Comparison of ENCODE assay signal across 9 mouse cellular contexts in the genomic region with DNA sequence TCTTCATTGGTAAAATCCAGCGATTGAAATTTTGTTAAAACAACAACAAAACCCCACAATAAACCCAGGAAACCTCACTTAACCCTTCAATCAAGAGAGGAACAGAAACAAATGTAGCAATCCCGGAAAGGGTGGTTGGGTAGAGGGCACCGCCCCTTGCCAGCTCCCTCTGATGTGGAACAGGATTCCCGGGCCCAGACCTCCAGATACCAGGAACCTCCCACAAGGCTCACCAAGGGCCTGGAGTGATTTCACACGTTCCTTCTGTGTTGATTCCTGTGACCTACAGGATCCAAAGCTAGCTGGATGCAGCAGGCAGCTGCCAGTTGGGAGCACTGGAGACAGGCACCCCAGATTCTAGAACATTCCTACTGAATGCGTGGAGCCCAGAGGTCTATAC. TPM values are rescaled to one million over a fixed set of nuclear protein-coding genes. Genes with fewer than 3 reads are reported as not detected.
DNase-seq lines count a peak whose midpoint lies in the region; ATAC-seq and TF ChIP-seq lines count a peak whose summit lies in the region.
"Had no signal": no experiment of that assay in that cellular context is flagged by ENCODE, and none has a peak within 500 bp of the region (broad histone marks: within the 10 kb centered on the region; RNA-seq: fewer than 3 reads in every experiment).

No protein-coding gene starts in this region.

- no peak for DNase-seq in layer of hippocampus, adult 2 months (ENCODE audit: low spot score in 2 of 2)
- DNase-seq in layer of hippocampus, adult 8-10 months (ENCODE audit: low spot score in 2 of 2), result no peak
- DNase-seq in limb, embryonic 14.5 days (ENCODE audit: low spot score), result no peak
- no peak for DNase-seq in thymus, adult 2 months
- DNase-seq in right cerebral cortex, postnatal 14 days, result no peak
- no peak for DNase-seq in cerebellum, adult 9-11 months
- DNase-seq: heart, postnatal 36 days had no signal

- peak overlapping the region; percentile 76 for H3K4me3 ChIP-seq in layer of hippocampus, adult 2 months
- peak overlapping the region; percentile 99; the same call in 1 of the 2 replicates for H3K4me3 ChIP-seq in embryonic facial prominence, embryonic 15.5 days (replicated peaks)
- no peak overlapping the region for H3K4me3 ChIP-seq in limb, embryonic 14.5 days (replicated peaks; ENCODE audit: low read length)
- no peak overlapping the region for H3K4me3 ChIP-seq in stomach, embryonic 14.5 days (ENCODE audit: low read depth, low read length)
- no peak overlapping the region for H3K4me3 ChIP-seq in thymus, adult 2 months (ENCODE audit: control insufficient read depth, insufficient read depth, low read length)

- no peak overlapping the region for H3K9ac ChIP-seq in embryonic facial prominence, embryonic 15.5 days
- H3K9ac ChIP-seq in limb, embryonic 14.5 days (ENCODE audit: low read depth, low read length, severe bottlenecking), result no peak overlapping the region
- no peak overlapping the region for H3K9ac ChIP-seq in stomach, embryonic 14.5 days (replicated peaks; ENCODE audit: low read depth, low read length)

- WGBS in embryonic facial prominence, embryonic 15.5 days, result 42% methylated on average over 6 of the region's 6 CpGs
- 46% methylated on average over 6 of the region's 6 CpGs for WGBS in limb, embryonic 14.5 days
- 50% methylated on average over 6 of the region's 6 CpGs for WGBS in stomach, embryonic 14.5 days
- WGBS in thymus, adult 2 months, result 34% methylated on average over 6 of the region's 6 CpGs

- no peak for TF ChIP-seq POLR2A in limb, embryonic 14.5 days (IDR thresholded peaks at IDR 0.05; ENCODE audit: borderline replicate concordance, extremely low read depth, insufficient read depth, insufficient read length)
- TF ChIP-seq POLR2A in thymus, adult 2 months (IDR thresholded peaks at IDR 0.05; ENCODE audit: control insufficient read depth, extremely low read depth, insufficient read depth, low read length, poor library complexity), result no peak

- no peak overlapping the region for H3K27ac ChIP-seq in layer of hippocampus, adult 2 months
- no peak overlapping the region for H3K27ac ChIP-seq in embryonic facial prominence, embryonic 15.5 days (replicated peaks)
- no peak overlapping the region for H3K27ac ChIP-seq in limb, embryonic 14.5 days (replicated peaks; ENCODE audit: low read depth, low read length)
- H3K27ac ChIP-seq in stomach, embryonic 14.5 days (ENCODE audit: low read length), result no peak overlapping the region
- H3K27ac ChIP-seq in thymus, adult 2 months (ENCODE audit: control insufficient read depth, insufficient read depth, low read length), result no peak overlapping the region

- H3K27me3 ChIP-seq in embryonic facial prominence, embryonic 15.5 days, result no peaks in the 10 kb centered on the region
- no peaks in the 10 kb centered on the region for H3K27me3 ChIP-seq in limb, embryonic 14.5 days (ENCODE audit: control insufficient read depth, insufficient read depth, low read length)
- no peaks in the 10 kb centered on the region for H3K27me3 ChIP-seq in stomach, embryonic 14.5 days (ENCODE audit: control insufficient read depth, insufficient read depth, low read length)
- H3K27me3 ChIP-seq in thymus, adult 2 months (ENCODE audit: control insufficient read depth, insufficient read depth, low read length), result no peaks in the 10 kb centered on the region

- peak overlapping the region; percentile 66 for H3K4me2 ChIP-seq in embryonic facial prominence, embryonic 15.5 days (replicated peaks)
- peak overlapping the region; percentile 88; the same call in 1 of the 2 replicates for H3K4me2 ChIP-seq in limb, embryonic 14.5 days (replicated peaks; ENCODE audit: low read depth, low read length, severe bottlenecking)
- H3K4me2 ChIP-seq in stomach, embryonic 14.5 days (replicated peaks; ENCODE audit: low read depth, low read length), result peak overlapping the region; percentile 69; the same call in 1 of the 2 replicates

- H3K36me3 ChIP-seq in embryonic facial prominence, embryonic 15.5 days, result peaks cover 38% of the 10 kb centered on the region
- peaks cover 39% of the 10 kb centered on the region for H3K36me3 ChIP-seq in limb, embryonic 14.5 days (ENCODE audit: control insufficient read depth, insufficient read depth, low read length)
- H3K36me3 ChIP-seq in stomach, embryonic 14.5 days (ENCODE audit: control insufficient read depth, insufficient read depth, low read length), result peaks cover 31% of the 10 kb centered on the region
- H3K36me3 ChIP-seq in thymus, adult 2 months (ENCODE audit: control insufficient read depth, insufficient read depth, low read length), result peaks cover 29% of the 10 kb centered on the region

- ATAC-seq in embryonic facial prominence, embryonic 15.5 days (ENCODE audit: insufficient number of reproducible peaks, low FRiP score, low TSS enrichment, low read depth), result no peak
- no peak for ATAC-seq in limb, embryonic 14.5 days (ENCODE audit: low FRiP score, low read depth)
- no peak for ATAC-seq in stomach, embryonic 14.5 days (ENCODE audit: insufficient number of reproducible peaks, insufficient read depth, low FRiP score, low read depth)

- peaks cover 40% of the 10 kb centered on the region for H3K4me1 ChIP-seq in embryonic facial prominence, embryonic 15.5 days
- H3K4me1 ChIP-seq in limb, embryonic 14.5 days (ENCODE audit: control insufficient read depth, insufficient read depth, low read length), result peaks cover 23% of the 10 kb centered on the region
- H3K4me1 ChIP-seq in stomach, embryonic 14.5 days (ENCODE audit: control insufficient read depth, insufficient read depth, low read length), result peaks cover 22% of the 10 kb centered on the region
- peaks cover 21% of the 10 kb centered on the region for H3K4me1 ChIP-seq in thymus, adult 2 months (replicated peaks; ENCODE audit: control insufficient read depth, insufficient read depth, low read length)

- TF ChIP-seq CTCF in layer of hippocampus, adult 2 months (conservative IDR thresholded peaks at IDR 0.05), result no peak
- TF ChIP-seq CTCF in thymus, adult 2 months (IDR thresholded peaks at IDR 0.05; ENCODE audit: borderline replicate concordance, control insufficient read depth, extremely low read depth, insufficient read depth, low read length, poor library complexity), result no peak

- no peaks in the 10 kb centered on the region for H3K9me3 ChIP-seq in embryonic facial prominence, embryonic 15.5 days (replicated peaks)
- no peaks in the 10 kb centered on the region for H3K9me3 ChIP-seq in limb, embryonic 14.5 days (ENCODE audit: control insufficient read depth, low read length)
- H3K9me3 ChIP-seq in stomach, embryonic 14.5 days (ENCODE audit: control insufficient read depth, low read depth, low read length), result no peaks in the 10 kb centered on the region

RNA-seq across cellular contexts. Expression of a gene that starts 1.8 kb away (rescaled TPM):
- 100 to 1,000 TPM; 166 to 176 TPM for total RNA-seq in layer of hippocampus, adult 2 months (2021)
- 100 to 1,000 TPM; 152 to 188 (median 166) TPM for total RNA-seq in layer of hippocampus, adult 8-10 months (2022)
- polyA plus RNA-seq in embryonic facial prominence, embryonic 15.5 days (2015; fragmentation: Nextera tagmentation; extraction: Ambion mirVana), result 472 and 518 TPM in 2 replicates
- polyA plus RNA-seq in limb, embryonic 14.5 days (2012; rRNA removed), result 259 and 298 TPM in 2 replicates
- 501 and 620 TPM in 2 replicates for polyA plus RNA-seq in limb, embryonic 14.5 days (2014; fragmentation: Nextera tagmentation; extraction: Ambion mirVana)
- 480 and 596 TPM in 2 replicates for polyA plus RNA-seq in stomach, embryonic 14.5 days (2014; fragmentation: Nextera tagmentation; extraction: Ambion mirVana)
- 205 and 250 TPM in 2 replicates for polyA plus RNA-seq in thymus, adult 2 months (2012; rRNA removed)

RNA-seq across cellular contexts. Expression of a gene that starts 1.9 kb away (rescaled TPM):
- 10 to 100 TPM; 43.2 to 44.9 TPM for total RNA-seq in layer of hippocampus, adult 2 months (2021)
- 10 to 100 TPM; 41.2 to 46.5 (median 43.2) TPM for total RNA-seq in layer of hippocampus, adult 8-10 months (2022)
- 5.2 and 6.1 TPM in 2 replicates for polyA plus RNA-seq in embryonic facial prominence, embryonic 15.5 days (2015; fragmentation: Nextera tagmentation; extraction: Ambion mirVana)
- polyA plus RNA-seq in limb, embryonic 14.5 days (2012; rRNA removed), result 9.1 and 11.4 TPM in 2 replicates
- 3.5 and 4.9 TPM in 2 replicates for polyA plus RNA-seq in limb, embryonic 14.5 days (2014; fragmentation: Nextera tagmentation; extraction: Ambion mirVana)
- polyA plus RNA-seq in stomach, embryonic 14.5 days (2014; fragmentation: Nextera tagmentation; extraction: Ambion mirVana), result 4.6 and 6.1 TPM in 2 replicates
- 15.9 and 16.2 TPM in 2 replicates for polyA plus RNA-seq in thymus, adult 2 months (2012; rRNA removed)

RNA-seq across cellular contexts. Expression of a gene that starts 15.6 kb away (rescaled TPM):
- 100 to 1,000 TPM in 1 of 2 experiments, 10 to 100 TPM in 1; 93.9 to 100 TPM for total RNA-seq in layer of hippocampus, adult 2 months (2021)
- 10 to 100 TPM; 83.3 to 97.9 (median 92.6) TPM for total RNA-seq in layer of hippocampus, adult 8-10 months (2022)
- polyA plus RNA-seq in embryonic facial prominence, embryonic 15.5 days (2015; fragmentation: Nextera tagmentation; extraction: Ambion mirVana), result 8.9 and 9.1 TPM in 2 replicates
- 69.1 and 75.6 TPM in 2 replicates for polyA plus RNA-seq in limb, embryonic 14.5 days (2012; rRNA removed)
- 7.7 and 7.8 TPM in 2 replicates for polyA plus RNA-seq in limb, embryonic 14.5 days (2014; fragmentation: Nextera tagmentation; extraction: Ambion mirVana)
- 6.9 and 7.6 TPM in 2 replicates for polyA plus RNA-seq in stomach, embryonic 14.5 days (2014; fragmentation: Nextera tagmentation; extraction: Ambion mirVana)
- 45.3 and 49.5 TPM in 2 replicates for polyA plus RNA-seq in thymus, adult 2 months (2012; rRNA removed)

RNA-seq across cellular contexts. Expression of a gene that starts 30.0 kb away (rescaled TPM):
- 10 to 100 TPM; 19.2 to 22.7 TPM for total RNA-seq in layer of hippocampus, adult 2 months (2021)
- total RNA-seq in layer of hippocampus, adult 8-10 months (2022), result 10 to 100 TPM; 15.6 to 25.8 (median 19.3) TPM
- 24.3 and 25.6 TPM in 2 replicates for polyA plus RNA-seq in embryonic facial prominence, embryonic 15.5 days (2015; fragmentation: Nextera tagmentation; extraction: Ambion mirVana)
- 28.5 and 29.8 TPM in 2 replicates for polyA plus RNA-seq in limb, embryonic 14.5 days (2012; rRNA removed)
- 22.1 and 24.3 TPM in 2 replicates for polyA plus RNA-seq in limb, embryonic 14.5 days (2014; fragmentation: Nextera tagmentation; extraction: Ambion mirVana)
- polyA plus RNA-seq in stomach, embryonic 14.5 days (2014; fragmentation: Nextera tagmentation; extraction: Ambion mirVana), result 25.2 and 27.8 TPM in 2 replicates
- 25.1 and 31.3 TPM in 2 replicates for polyA plus RNA-seq in thymus, adult 2 months (2012; rRNA removed)

Comparison
In these comparisons a context has a peak if more than half of its experiments do, and no peak if none do; other contexts are left out.
1. H3K4me3 ChIP-seq: peak in layer of hippocampus, adult 2 months (single experiment) and embryonic facial prominence, embryonic 15.5 days (single experiment); none in limb, embryonic 14.5 days (single experiment), stomach, embryonic 14.5 days (single experiment) and thymus, adult 2 months (single experiment).
2. Peak in every context shown above with its lines, with median percentiles within 50 percentile points of each other: H3K4me2 ChIP-seq.